Mouse (Mus musculus) kidney, adult 2 months (tissue): ENCODE measurements around the gene Gdpgp1.

Source experiments
- CTCF ChIP-seq: fragments of 200-500 bp; conservative IDR thresholded peaks from 2 replicates; pipeline ENCODE4 v1.5.1; 2011; ENCODE audit warnings: low read depth, mild to moderate bottlenecking, control low read depth, low read length, moderate library complexity, mixed read lengths; ENCODE audit not compliant: insufficient read depth, insufficient read length
- POLR2A ChIP-seq: fragments of 200-500 bp; IDR thresholded peaks from one replicate; pipeline ENCODE4 v1.6.1; 2011; ENCODE audit warnings: low read depth, low read length, control low read depth

DNA sequence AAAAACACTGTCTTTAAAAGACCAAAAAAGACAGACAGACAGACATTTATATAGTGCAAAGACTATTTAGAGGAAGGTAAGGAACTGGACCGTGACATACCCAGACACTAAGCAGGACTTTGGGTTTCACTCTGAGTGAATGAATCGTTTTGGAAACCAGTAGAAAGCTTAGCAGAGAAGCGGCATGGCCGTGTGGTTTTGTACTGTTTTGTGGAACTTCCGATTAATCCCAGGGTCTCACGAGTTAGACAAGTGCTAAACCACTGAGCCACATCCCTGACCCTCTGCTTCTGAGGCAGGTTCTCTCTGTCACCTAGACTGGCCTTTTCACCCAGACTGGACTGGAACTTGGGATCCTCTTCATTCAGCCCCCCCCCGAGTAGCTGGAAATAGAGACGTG is 18.2 kb upstream of the Gdpgp1 start:
- TF ChIP-seq CTCF (no peak), POLR2A (no peak)
